Mouse (Mus musculus) brown adipose tissue, adult 24 weeks (tissue): ENCODE results near the gene Retreg1. TPM values are rescaled to one million over a fixed set of nuclear protein-coding genes. Genes with fewer than 3 reads are reported as not detected.
A peak's percentile ranks its signal among the peaks of the same experiment; 100 is the strongest.

Experiments
- H3K27ac ChIP-seq: fragments of 200-500 bp; replicated peaks from 2 replicates; pipeline ENCODE4 v1.5.1; 2012; ENCODE audit warnings: low read depth, mild to moderate bottlenecking, low read length
- H3K4me1 ChIP-seq: fragments of 200-500 bp; 2 replicates; pipeline ENCODE4 v1.6.1; 2012; ENCODE audit warnings: low read length, mixed read lengths; ENCODE audit not compliant: control insufficient read depth, insufficient read depth, insufficient read length
- H3K4me3 ChIP-seq: fragments of 200-500 bp; 2 replicates; pipeline ENCODE4 v1.5.1; 2012; ENCODE audit warnings: low read depth, mild to moderate bottlenecking, low read length, moderate library complexity; ENCODE audit not compliant: insufficient read depth
- polyA plus RNA-seq: library from polyadenylated mRNA; stranded (reverse); fragments of >200 nt; gene quantifications from 2 replicates; pipeline ENCODE4 v1.2.4, GENCODE M21; 2012; ENCODE audit not compliant: missing spikeins, insufficient read depth, insufficient read length

Gene Retreg1
- polyA plus RNA-seq, 1 experiment: 17.8 TPM

DNA sequence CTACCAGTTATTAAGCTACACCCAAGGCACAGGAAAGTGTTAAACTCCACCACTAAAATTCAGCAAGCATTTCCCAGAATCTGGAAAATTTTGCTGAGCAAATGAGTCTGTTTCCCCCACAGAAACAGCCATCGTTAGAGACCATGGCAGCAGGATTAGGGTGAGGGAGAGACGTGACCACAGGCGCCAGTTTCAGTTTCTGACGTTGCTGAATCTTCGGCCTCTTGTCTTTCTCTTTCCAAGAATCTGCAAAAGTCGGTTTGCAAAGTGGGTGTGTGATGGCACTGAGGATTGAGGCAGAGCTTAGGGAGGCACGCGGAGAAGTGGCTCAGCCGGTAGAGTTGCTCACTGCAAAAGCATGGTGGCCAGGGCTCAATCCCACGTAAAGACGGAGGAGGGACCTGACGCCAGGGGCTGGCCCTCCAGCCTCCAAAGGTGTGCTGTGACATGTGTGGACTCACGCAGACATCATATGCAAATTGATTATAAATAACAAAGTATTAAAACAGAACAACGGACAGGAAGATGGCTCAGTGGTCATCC, 41.5 kb downstream of the Retreg1 start:
- Histone ChIP-seq H3K4me3 (no peak overlapping the region), H3K4me1 (no peaks in the 10 kb centered on the region), H3K27ac (no peak overlapping the region)

DNA sequence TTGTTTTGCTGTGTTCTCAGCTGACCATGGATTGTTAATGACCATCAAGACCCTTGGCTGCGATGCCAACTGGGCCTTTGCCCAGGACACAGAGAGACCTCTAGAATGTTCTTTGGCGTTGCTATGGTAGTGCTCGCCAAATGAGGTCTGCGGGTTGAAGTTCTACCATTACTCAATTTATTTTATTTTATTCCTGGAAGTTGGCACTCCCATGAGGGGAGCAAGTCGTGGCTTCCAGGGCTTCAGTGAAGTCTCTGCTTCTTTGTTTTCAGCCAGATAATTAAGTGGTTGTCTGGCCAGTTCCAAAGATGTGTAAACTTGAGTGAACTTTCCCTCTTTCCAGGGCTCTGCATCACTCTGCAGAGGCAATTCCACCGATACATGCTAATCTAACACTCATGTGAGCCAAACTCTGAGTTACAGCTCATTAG, 43.6 kb downstream of the Retreg1 start:
- Histone ChIP-seq H3K4me1 (no peaks in the 10 kb centered on the region), H3K27ac (no peak overlapping the region), H3K4me3 (no peak overlapping the region)

DNA sequence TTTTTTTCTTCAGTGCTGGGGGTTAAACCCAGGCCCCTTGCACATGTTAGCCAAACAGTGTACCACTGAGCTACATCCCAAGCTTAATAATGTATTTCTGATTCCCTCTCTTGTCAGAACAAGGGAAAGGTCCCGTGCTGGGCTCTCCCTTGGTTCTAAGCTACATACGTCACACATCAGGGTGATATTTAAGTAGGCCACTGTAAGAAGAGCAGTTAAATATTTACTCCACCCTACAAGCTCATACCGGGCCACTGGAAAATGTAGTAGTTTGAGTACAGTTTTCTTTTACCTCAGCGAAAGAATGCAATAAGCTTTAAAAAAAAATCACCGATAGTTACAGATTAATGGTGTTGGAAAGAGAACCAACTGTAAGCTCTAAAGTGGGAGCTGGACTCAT, 46.9 kb downstream of the Retreg1 start:
- Histone ChIP-seq H3K4me1 (no peaks in the 10 kb centered on the region), H3K4me3 (no peak overlapping the region), H3K27ac (no peak overlapping the region)

DNA sequence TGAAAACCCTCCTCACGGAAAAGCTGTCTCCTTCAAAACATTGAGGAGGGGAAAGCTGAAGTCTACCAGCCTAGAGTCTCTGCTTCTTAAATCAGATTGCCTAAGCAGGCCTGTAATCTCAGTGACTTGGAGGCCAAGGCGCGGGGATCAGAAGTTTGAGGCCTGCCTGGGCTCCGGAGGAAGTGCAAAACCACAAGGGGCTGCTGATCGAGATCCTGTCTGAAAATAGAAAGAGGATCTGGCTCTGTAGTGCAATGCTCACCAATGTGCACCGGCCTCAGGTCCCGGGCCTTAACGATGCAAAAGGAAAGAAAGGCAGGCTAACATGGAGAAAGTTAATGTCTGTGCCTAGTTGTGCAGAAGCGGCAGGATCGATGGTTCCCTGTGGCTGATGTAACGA, 48.6 kb downstream of the Retreg1 start:
- Histone ChIP-seq H3K27ac (peak overlapping the region; percentile 51; the same call in 1 of the 2 replicates), H3K4me1 (no peaks in the 10 kb centered on the region)

DNA sequence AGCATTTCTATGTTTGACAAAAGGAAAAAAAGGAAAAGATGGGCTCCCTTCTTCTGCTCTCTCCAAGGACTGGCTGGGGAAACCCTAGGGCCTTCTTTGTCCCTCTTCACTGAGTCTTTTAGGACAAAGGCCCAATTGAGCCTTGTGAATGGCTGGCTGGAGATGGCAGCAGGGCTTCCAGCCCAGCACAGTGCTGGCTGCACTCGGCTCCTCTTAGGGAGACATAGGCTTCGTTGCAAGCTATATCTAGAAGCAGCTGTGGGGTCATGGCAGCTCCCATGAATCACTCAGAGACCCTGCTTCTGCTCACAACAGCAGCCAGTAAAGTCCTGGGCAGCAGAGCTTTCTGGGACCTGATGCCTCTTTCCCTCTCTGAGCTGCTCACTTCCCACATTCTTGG, 50.3 kb downstream of the Retreg1 start:
- Histone ChIP-seq H3K4me1 (no peaks in the 10 kb centered on the region), H3K27ac (no peak overlapping the region), H3K4me3 (no peak overlapping the region)

More for the DNA sequence above, 48.6 kb downstream of the Retreg1 start:
- H3K4me3 ChIP-seq: no peak overlapping the region

DNA sequence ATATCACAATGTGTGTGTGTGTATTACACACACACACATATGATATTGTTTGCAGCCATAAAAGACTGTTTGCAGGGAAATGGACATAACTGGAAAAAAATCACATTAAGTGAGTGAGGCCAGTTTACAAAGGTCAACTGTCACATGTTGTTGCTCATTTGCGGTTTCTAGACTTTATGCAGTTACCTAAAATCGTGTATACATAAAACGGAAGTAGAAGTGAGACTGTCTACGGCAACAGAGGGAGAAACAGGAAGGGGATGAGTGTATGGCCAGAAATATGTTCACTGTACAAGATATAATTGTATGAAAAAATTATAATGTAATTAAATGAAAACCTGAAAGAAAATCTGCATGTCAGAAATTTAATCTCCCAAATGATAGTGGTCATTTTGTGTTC, 53.8 kb downstream of the Retreg1 start:
- H3K4me1 ChIP-seq: no peaks in the 10 kb centered on the region
- no peak overlapping the region for H3K4me3 ChIP-seq
- no peak overlapping the region for H3K27ac ChIP-seq

DNA sequence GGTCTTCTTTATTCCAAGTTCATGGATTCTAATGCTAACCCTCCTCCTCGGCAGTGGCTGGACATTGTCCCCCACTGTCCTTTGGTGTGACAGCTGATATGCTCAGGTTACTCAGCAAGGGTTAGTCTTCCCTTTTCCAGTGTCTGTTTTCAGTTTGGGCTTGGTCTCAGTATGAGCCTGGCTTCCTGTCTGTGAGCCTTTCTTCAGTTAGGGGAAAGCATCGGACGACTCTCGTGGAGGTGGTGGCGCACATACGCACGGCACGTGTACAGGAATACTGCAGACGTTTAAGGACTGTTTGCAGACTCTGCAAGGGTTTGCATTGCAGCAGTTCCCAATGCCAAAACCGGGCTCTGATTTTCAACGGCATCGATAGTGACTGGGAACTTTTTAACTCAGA, 54.6 kb downstream of the Retreg1 start:
- H3K27ac ChIP-seq: no peak overlapping the region
- H3K4me1 ChIP-seq: no peaks in the 10 kb centered on the region
- H3K4me3 ChIP-seq: no peak overlapping the region

DNA sequence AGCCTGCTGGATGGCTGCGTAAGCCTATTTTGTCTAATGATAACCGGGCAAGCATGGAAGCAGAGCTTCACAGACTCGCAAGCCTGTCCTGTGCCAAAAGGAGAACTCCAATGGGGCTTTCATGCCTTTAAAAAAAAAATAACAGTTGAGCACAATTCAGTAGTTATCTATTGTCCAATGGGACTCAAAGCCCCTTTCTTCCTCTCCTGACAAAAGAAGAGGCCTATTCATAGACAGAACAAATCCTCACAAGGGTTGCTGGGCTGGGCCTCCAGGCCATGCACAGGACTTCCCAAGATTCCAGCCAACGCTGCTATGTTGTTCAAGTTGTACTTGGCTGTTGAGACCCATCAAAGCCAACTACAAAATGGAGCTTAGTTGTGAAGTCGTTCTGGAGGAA, 56.0 kb downstream of the Retreg1 start:
- Histone ChIP-seq H3K4me3 (no peak overlapping the region), H3K27ac (no peak overlapping the region), H3K4me1 (no peaks in the 10 kb centered on the region)

DNA sequence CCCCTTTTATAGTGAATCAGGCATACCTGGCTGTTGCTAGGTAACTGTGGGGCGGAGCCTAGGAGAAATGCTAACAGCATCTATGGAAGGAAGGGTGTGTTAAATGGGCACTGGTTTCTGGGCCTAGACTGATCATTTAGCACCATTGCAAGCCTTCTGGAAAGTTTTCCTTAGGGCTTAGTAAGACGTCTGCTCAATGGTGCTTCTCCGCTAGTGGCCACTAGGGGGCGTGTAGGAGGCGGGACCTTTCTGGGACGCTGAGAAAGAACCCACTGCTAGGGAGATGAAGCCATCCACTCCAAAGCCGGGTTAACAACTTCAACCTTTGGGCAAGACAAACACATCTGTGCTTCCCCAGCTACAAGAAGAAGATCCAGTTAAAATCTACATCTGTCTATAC, 57.6 kb downstream of the Retreg1 start:
- Histone ChIP-seq H3K27ac (no peak overlapping the region), H3K4me1 (no peaks in the 10 kb centered on the region), H3K4me3 (no peak overlapping the region)

DNA sequence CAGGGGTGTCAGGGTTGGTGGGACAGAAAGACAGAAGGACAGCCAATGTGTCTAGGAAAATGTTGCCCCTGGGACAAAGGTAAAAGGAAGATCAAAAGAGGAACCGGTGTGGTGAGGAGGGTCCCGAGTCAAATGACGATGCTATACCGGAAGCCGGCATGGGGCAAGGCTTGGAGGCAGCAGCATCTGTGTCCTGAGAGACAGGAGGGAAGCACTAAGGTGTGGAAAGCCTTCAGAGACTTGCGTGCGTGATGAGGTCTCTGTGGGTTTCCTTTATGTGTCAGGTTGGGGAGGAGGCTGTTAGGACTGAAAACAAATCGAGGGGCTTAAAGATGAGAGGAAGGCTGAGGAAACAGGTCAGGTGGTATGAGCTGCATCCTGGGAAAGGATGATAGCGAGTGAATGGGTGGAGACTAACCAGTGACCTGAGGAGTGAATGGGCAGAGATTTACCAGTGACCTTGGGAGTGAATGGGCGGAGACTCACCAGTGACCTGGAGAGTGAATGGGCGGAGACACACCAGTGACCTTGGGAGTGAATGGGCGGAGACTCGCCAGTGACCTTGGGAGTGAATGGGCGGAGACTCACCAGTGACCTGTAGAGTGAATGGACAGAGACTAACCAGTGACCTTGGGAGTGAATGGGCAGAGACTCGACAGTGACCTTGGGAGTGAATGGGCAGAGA, 60.1 kb downstream of the Retreg1 start:
- no peaks in the 10 kb centered on the region for H3K4me1 ChIP-seq
- H3K27ac ChIP-seq: no peak overlapping the region
- no peak overlapping the region for H3K4me3 ChIP-seq

DNA sequence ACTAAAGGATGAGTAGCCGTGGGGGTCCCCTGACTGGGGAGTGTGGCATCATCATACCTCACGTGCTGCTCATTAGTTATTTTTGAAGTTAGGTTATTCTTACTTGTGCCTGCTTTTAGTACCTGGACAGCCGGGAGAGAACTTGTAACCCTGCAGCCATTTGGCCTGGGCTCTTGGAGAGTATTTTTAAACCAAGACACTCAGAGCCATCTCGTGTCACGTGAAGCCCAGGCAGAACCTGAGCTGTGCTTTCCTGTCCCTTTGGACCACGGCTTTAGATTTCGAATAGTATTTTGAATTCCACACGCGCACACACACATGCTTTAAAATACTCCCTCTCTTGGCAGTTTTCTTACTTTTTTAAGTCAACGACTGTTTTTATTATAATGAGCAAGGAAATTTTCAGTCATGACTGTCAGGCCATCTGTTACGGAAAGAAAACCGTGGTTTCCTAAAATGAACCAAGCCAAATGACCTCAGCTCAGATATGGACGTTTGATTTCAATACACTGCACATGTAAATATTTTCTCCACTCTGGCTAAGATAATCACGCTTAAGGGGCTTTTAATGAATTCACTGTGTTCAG, 61.5 kb downstream of the Retreg1 start:
- Histone ChIP-seq H3K27ac (no peak overlapping the region), H3K4me3 (no peak overlapping the region), H3K4me1 (no peaks in the 10 kb centered on the region)

DNA sequence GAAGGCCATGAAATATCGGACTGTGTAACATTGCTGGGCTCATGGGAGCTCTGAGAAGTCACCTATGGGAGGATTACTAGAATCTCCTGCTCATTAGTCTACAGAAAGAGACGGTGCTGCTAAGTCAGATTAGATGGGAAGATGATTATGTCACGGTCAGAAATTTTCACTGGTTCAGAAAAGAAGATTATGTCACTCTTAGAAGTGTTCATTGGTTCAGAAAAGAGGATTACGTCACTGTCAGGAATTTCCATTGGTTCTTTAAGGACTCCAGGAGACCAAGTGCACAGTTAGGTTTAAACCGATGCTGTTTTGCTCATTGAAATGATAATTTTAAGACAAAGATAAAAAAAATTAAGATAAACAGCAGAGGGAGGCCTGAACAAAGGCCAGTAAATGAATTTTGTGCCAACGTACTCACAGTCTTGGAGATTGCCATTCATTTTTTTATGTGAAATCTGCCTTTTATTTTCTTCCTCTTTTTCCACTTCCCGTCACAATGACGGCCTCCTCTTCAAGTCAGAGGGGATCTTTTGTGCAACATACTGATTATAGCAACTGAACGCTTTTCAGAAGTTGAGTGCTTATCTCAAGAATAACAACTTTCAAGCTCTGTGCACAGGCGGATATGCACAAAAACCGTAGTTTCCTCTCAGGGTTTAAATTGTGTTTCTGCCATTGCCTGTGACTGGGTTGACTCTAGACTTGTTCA, 67.0 kb downstream of the Retreg1 start:
- Histone ChIP-seq H3K4me1 (peaks cover 4% of the 10 kb centered on the region; the same call in 1 of the 2 replicates), H3K4me3 (no peak overlapping the region), H3K27ac (no peak overlapping the region)

DNA sequence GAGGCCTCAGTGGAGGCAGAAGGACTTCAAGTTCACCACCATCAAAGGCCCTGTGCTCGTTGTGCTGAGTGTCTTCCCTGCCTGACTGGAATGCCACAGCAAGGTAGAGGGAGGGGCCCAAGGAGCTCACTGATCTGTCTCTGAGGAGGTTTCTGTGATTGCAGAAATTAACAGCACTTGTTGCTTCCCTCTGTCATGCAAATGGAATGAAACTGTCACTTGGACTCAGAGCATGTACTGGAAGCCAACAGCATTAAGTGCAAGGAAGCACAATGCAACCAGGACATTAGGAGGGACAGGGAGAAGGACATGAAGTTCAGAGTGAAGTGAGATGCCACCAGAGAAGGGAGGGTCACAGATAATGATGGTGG, 67.5 kb downstream of the Retreg1 start:
- H3K27ac ChIP-seq: peak overlapping the region; percentile 2; the same call in 1 of the 2 replicates
- H3K4me1 ChIP-seq: peaks cover 4% of the 10 kb centered on the region; the same call in 1 of the 2 replicates
- H3K4me3 ChIP-seq: no peak overlapping the region

DNA sequence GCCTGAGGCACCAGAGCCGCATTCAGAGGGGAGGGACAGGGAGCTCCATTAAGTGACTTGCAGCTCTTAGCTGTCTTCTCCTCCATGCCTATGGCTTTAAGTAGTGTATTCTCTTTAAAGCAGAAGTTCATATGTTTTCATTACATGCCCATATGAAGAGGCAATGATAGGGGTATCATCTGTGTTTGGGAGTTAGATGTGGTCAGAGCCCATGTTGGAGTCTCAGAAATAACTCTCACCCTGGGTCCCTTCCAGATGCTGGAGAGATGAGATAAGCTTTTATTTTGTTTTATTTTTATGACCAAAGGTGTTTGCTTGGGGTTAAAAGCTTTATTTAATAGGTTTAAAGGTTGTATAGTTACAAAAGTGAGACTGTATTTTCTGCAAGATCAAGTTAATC, 67.9 kb downstream of the Retreg1 start:
- Histone ChIP-seq H3K4me1 (peaks cover 6% of the 10 kb centered on the region; the same call in 1 of the 2 replicates), H3K27ac (peak overlapping the region; percentile 2; the same call in 1 of the 2 replicates)

DNA sequence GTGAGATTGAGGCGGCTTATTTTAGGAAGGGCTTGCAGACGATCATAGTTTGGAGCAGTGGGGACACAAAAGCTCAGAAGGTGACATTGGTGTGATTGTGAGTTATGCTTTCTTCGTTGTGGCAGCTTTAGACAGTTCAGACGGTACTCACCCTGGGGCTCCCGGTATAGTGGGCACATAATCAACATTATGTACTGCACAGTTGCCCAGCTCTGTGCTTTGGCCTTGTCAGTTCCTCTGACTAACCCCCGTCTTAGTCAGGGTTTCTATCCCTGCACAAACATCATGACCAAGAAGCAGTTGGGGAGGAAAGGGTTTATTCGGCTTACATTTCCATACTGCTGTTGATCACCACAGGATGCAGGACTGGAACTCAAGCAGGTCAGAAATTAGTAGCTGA, 69.9 kb downstream of the Retreg1 start:
- Histone ChIP-seq H3K4me1 (peaks cover 8% of the 10 kb centered on the region; the same call in 1 of the 2 replicates), H3K27ac (no peak overlapping the region), H3K4me3 (no peak overlapping the region)

More for the DNA sequence above, 67.9 kb downstream of the Retreg1 start:
- H3K4me3 ChIP-seq: no peak overlapping the region
